Mouse (Mus musculus) neural tube, embryonic 14.5 days (tissue): ENCODE results near the gene Defb43. TPM values are rescaled to one million over a fixed set of nuclear protein-coding genes. Genes with fewer than 3 reads are reported as not detected.

Source experiments
- ATAC-seq: fragments of 200-750 bp; cut with Nextera tagmentation; 2 replicates; pipeline ENCODE4 v1.8.0; 2017; ENCODE audit warnings: low read depth, mild to moderate bottlenecking, moderate TSS enrichment, moderate library complexity
- H3K27ac ChIP-seq: fragments of 300-500 bp; sonication (generic); 2 replicates; pipeline ENCODE4 v1.5.1; 2014; ENCODE audit warnings: low read depth, mild to moderate bottlenecking, control low read depth, low read length, moderate library complexity, mixed read lengths
- H3K27me3 ChIP-seq: fragments of 300-500 bp; sonication (generic); 2 replicates; pipeline ENCODE4 v1.6.1; 2014; ENCODE audit warnings: low read length; ENCODE audit not compliant: control insufficient read depth, insufficient read depth
- H3K36me3 ChIP-seq: fragments of 300-500 bp; sonication (generic); 2 replicates; pipeline ENCODE4 v1.6.1; 2014; ENCODE audit warnings: low read length, mixed read lengths; ENCODE audit not compliant: control insufficient read depth, insufficient read depth
- H3K4me1 ChIP-seq: fragments of 300-500 bp; sonication (generic); 2 replicates; pipeline ENCODE4 v1.6.1; 2014; ENCODE audit warnings: low read length; ENCODE audit not compliant: control insufficient read depth, insufficient read depth
- H3K4me2 ChIP-seq: fragments of 300-500 bp; sonication (generic); 2 replicates; pipeline ENCODE4 v1.6.1; 2014; ENCODE audit warnings: mild to moderate bottlenecking, low read depth, low read length, control low read depth
- H3K4me3 ChIP-seq: fragments of 300-500 bp; sonication (generic); 2 replicates; pipeline ENCODE4 v1.5.1; 2014; ENCODE audit warnings: low read depth, low read length, control low read depth, mixed read lengths
- H3K9ac ChIP-seq: fragments of 300-500 bp; sonication (generic); replicated peaks from 2 replicates; pipeline ENCODE4 v1.6.1; 2014; ENCODE audit warnings: low read depth, mild to moderate bottlenecking, control low read depth, low read length, mixed read lengths
- H3K9me3 ChIP-seq: fragments of 300-500 bp; sonication (generic); 2 replicates; pipeline ENCODE4 v1.6.1; 2016; ENCODE audit warnings: low read length; ENCODE audit not compliant: control insufficient read depth
- WGBS: fragments of 180-500 bp; shearing (Covaris S2); extraction: QIAGEN DNeasy Blood & Tissue Kit; methylation state at CpG from one replicate; pipeline ENCODE4 v1.1.7; 2014; 5-methylcytosine and 5-hydroxymethylcytosine counted together
- polyA plus RNA-seq: library from polyadenylated mRNA; unstranded; fragments of >200 nt; fragmentation: Nextera tagmentation; extraction: Ambion mirVana; gene quantifications from 2 replicates; pipeline ENCODE4 v1.2.1, GENCODE M21; 2014

The Defb43 gene
- polyA plus RNA-seq, 1 experiment from 2014 or later, result not detected

DNA sequence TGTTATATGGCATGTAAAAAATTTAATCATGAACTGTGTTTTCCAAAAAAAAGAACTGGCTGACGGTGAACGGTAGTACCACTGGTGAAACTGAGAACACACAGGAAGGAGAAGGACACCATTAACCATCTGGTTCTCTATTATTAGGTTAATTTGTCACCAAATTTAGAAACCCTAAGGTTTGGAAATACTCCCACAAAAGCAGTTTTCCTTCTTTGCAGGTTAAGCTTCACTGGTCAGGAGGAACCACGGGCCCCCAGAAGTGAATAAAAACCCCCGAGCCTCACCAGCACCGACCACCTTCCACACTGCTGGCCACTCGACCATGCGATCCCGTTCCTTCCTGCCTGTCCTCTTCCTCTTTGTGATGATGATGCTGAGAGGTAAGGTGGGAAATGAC, 13.8 kb upstream of the Defb43 start, which contains the start of gene Defb47:
Gene Defb47, plus strand, starts transcription at position 301 of the 400 bp plus-strand sequence.
- H3K4me2 ChIP-seq, result no peak within 1 kb of the TSS
- no peak within 1 kb of the TSS for H3K4me3 ChIP-seq
- WGBS, result 87% methylated on average over 8 of the region's 8 CpGs
- H3K36me3 ChIP-seq, result no peaks in the 10 kb centered on the region
- ATAC-seq, result no peak
- no peak within 1 kb of the TSS for H3K27ac ChIP-seq
- no peak within 1 kb of the TSS for H3K9ac ChIP-seq
- H3K4me1 ChIP-seq, result no peaks in the 10 kb centered on the region
- no peaks in the 10 kb centered on the region for H3K27me3 ChIP-seq
- H3K9me3 ChIP-seq, result no peaks in the 10 kb centered on the region

DNA sequence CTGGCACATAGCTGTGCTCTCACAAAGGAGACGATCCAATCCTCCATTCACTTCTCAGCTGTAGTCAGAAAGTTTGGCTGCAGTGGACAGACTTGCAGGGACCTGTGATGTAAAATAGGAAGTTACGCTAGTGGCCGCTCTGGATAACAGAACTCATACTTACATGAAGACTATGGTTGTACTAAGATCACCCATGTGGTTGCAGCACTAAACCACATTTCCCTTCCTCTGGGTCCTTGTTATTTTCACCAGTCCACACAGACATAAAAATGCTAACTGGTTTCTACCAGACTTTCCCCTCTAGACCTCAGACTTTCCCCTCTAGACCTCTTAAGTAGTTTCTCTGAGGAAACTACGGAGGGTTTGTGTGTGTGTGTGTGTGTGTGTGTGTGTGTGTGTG, 12.6 kb upstream of the Defb43 start:
- H3K9me3 ChIP-seq, result no peaks in the 10 kb centered on the region
- H3K4me3 ChIP-seq, result no peak overlapping the region
- H3K4me1 ChIP-seq, result no peaks in the 10 kb centered on the region
- no peak for ATAC-seq
- no peak overlapping the region for H3K4me2 ChIP-seq
- 90% methylated on average over 4 of the region's 4 CpGs for WGBS
- no peaks in the 10 kb centered on the region for H3K36me3 ChIP-seq
- no peak overlapping the region for H3K27ac ChIP-seq
- no peaks in the 10 kb centered on the region for H3K27me3 ChIP-seq
- H3K9ac ChIP-seq, result no peak overlapping the region

DNA sequence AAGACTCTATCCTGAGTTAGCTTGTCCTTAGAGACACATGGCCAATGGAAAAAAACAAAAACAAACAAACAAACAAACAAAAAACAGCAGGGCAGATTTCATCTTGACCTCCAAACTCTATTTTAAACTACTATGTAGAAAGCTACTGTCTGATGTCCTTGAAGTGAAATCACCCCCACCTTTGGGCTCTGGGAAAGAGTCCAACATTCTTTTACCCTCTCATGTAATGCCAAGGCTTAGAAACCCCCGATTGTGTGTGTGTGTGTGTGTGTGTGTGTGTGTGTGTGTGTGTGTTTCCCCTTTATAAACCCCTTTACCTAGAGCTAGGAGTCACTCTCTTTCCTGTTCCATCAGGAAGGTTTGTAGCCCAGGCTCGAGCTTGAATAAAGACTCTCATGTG, 9.0 kb upstream of the Defb43 start:
- WGBS, result 80% methylated on average over 2 of the region's 2 CpGs
- no peak for ATAC-seq

DNA sequence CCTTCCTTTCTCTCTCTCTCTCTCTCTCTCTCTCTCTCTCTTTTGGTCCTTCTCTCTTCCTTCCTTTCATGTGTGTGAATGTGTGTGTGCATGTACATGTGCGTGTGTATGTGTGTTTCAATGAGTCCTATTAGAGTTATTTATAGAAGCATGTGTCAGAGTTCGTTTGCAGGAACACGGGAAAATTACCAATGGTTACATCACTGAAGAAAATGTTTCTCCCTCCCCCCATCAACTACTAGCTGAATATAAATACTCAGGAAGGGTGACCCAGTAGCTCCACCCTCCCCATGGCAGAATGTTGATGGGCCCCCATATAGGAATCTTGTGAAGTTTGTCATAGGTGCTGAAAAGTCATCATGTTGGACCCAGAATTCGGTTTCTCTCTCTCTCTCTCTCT, 1.5 kb downstream of the Defb43 start:
- H3K4me1 ChIP-seq, result no peaks in the 10 kb centered on the region
- no peaks in the 10 kb centered on the region for H3K27me3 ChIP-seq
- ATAC-seq, result no peak
- no peaks in the 10 kb centered on the region for H3K36me3 ChIP-seq
- H3K27ac ChIP-seq, result no peak overlapping the region
- H3K4me3 ChIP-seq, result no peak overlapping the region
- no peak overlapping the region for H3K9ac ChIP-seq
- H3K4me2 ChIP-seq, result no peak overlapping the region
- 80% methylated on average over 4 of the region's 4 CpGs for WGBS
- H3K9me3 ChIP-seq, result no peaks in the 10 kb centered on the region

More for the DNA sequence above, 9.0 kb upstream of the Defb43 start:
- Histone ChIP-seq H3K9ac (no peak overlapping the region), H3K27ac (no peak overlapping the region), H3K4me2 (no peak overlapping the region), H3K9me3 (no peaks in the 10 kb centered on the region), H3K4me3 (no peak overlapping the region), H3K4me1 (no peaks in the 10 kb centered on the region), H3K36me3 (no peaks in the 10 kb centered on the region), H3K27me3 (no peaks in the 10 kb centered on the region)

- WGBS, result 90% methylated on average over 4 of the region's 4 CpGs
- H3K9ac ChIP-seq, result no peak overlapping the region
- no peak overlapping the region for H3K27ac ChIP-seq
- no peak overlapping the region for H3K4me3 ChIP-seq
- no peaks in the 10 kb centered on the region for H3K27me3 ChIP-seq
- H3K4me1 ChIP-seq, result no peaks in the 10 kb centered on the region
- no peaks in the 10 kb centered on the region for H3K9me3 ChIP-seq
- H3K4me2 ChIP-seq, result no peak overlapping the region
- no peak for ATAC-seq
- no peaks in the 10 kb centered on the region for H3K36me3 ChIP-seq
Observed at GRCm38 (mm10) chr14:63014667-63015066, 3.1 kb downstream of the Defb43 start.

DNA sequence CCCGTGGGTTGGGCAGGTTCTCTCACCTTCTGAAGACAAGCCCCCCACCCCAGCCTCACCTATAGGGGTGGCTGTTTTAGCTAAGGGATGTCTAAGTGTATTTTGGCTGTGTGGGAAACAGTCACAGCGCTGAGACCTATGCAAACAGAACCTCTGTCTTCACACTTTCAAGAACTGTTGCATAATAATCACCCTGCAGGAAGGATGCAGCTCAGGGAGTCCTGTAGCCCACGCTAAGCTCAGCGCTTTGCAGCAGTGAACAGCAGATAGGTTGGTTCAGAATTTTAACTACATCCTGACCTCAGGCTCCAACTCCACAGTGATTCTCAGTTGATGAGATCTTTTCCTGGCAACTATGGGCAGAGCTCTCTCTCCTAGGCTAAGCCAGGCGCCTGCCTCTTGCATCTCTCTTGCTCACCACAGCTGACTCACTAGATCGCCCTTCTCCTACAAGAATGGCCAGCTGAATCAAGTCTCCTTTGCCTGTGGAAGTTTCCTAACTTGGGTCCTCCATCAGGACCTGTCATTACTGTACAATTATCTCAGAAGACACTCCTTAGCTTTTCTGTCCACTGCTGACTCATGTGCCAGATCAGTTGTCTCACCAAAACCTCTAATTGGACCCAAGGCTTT, 9.1 kb downstream of the Defb43 start:
- no peaks in the 10 kb centered on the region for H3K4me1 ChIP-seq
- no peak overlapping the region for H3K4me3 ChIP-seq
- no peak overlapping the region for H3K9ac ChIP-seq
- 71% methylated on average over 6 of the region's 6 CpGs for WGBS
- H3K36me3 ChIP-seq, result no peaks in the 10 kb centered on the region
- no peaks in the 10 kb centered on the region for H3K9me3 ChIP-seq
- H3K27ac ChIP-seq, result no peak overlapping the region
- H3K4me2 ChIP-seq, result no peak overlapping the region
- no peaks in the 10 kb centered on the region for H3K27me3 ChIP-seq
- ATAC-seq, result no peak

- H3K27me3 ChIP-seq, result no peaks in the 10 kb centered on the region
- H3K9ac ChIP-seq, result no peak within 1 kb of the TSS
- H3K4me1 ChIP-seq, result no peaks in the 10 kb centered on the region
- no peak within 1 kb of the TSS for H3K4me3 ChIP-seq
- H3K36me3 ChIP-seq, result no peaks in the 10 kb centered on the region
- no peak for ATAC-seq
- no peaks in the 10 kb centered on the region for H3K9me3 ChIP-seq
- H3K27ac ChIP-seq, result no peak within 1 kb of the TSS
- no peak within 1 kb of the TSS for H3K4me2 ChIP-seq
- WGBS, result 81% methylated on average over 3 of the region's 3 CpGs
Observed at GRCm38 (mm10) chr14:63046691-63047090, 35.1 kb downstream of the Defb43 start, which contains the start of gene Defb42. Defb42 (plus strand) TSS chr14:63046991.

DNA sequence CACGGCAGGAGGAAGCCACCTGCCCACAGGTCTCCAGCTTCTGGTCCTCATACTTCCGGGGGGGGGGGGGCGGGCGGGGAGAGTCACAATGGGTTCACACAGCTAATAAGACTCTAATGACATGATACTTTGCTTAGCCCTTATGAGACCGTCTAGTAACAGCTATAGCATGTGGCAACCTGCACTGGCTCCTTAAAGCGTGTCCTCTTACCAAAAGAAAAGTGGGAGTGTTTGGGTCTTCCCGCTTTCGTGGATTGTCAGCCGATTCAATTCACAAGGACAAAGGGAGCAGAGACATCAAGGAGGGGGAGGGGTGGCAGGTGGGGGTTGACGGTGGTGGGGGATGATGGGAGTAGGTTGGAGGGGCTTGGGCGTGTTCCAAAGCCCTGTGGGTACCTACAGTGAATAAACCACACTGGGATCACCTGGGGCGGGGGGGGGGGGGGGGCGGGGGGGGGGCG, 38.4 kb downstream of the Defb43 start, which contains the start of gene Defb30:
Gene Defb30, minus strand, starts transcription at position 51 of the 461 bp plus-strand sequence.
- H3K4me2 ChIP-seq, result no peak within 1 kb of the TSS
- ATAC-seq, result no peak
- no peaks in the 10 kb centered on the region for H3K4me1 ChIP-seq
- H3K27ac ChIP-seq, result no peak within 1 kb of the TSS
- no peaks in the 10 kb centered on the region for H3K36me3 ChIP-seq
- no peak within 1 kb of the TSS for H3K4me3 ChIP-seq
- H3K9ac ChIP-seq, result no peak within 1 kb of the TSS
- 65% methylated on average over 9 of the region's 14 CpGs for WGBS
- H3K27me3 ChIP-seq, result no peaks in the 10 kb centered on the region
- no peaks in the 10 kb centered on the region for H3K9me3 ChIP-seq

DNA sequence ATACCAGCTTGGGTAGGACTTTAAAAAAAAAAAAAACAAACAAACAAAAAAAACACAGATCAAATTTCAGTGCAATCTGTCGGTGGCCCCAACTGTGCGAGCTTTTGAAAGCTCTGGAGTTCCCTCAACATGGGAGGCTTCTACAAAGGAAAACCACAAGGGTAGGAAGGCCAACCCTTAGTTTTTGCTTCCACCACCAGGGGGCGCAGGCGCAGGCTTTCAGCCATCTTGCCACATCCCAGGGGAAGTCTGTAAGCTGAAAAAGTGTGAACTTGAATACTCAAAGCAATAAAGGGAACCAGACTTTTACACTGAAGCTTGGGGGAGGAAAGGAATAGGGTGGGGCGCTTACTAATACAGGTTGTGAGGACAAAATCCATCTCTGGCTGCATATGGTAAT, 39.2 kb downstream of the Defb43 start:
- Histone ChIP-seq H3K4me1 (no peaks in the 10 kb centered on the region), H3K4me2 (no peak overlapping the region), H3K4me3 (no peak overlapping the region), H3K36me3 (no peaks in the 10 kb centered on the region), H3K9me3 (no peaks in the 10 kb centered on the region), H3K9ac (no peak overlapping the region), H3K27me3 (no peaks in the 10 kb centered on the region), H3K27ac (no peak overlapping the region)
- WGBS, result 36% methylated on average over 5 of the region's 5 CpGs
- ATAC-seq, result no peak
